Mouse (Mus musculus) ES-Bruce4 (cell line): ENCODE results near the gene Mylk. TPM values are rescaled to one million over a fixed set of nuclear protein-coding genes. Genes with fewer than 3 reads are reported as not detected.

Experiments
- H3K27ac ChIP-seq: 2 replicates; pipeline ENCODE4 v1.5.1; 2012; ENCODE audit warnings: low read length, inconsistent platforms; ENCODE audit not compliant: insufficient read depth
- H3K27me3 ChIP-seq: 2 replicates; pipeline ENCODE4 v1.6.1; 2012; ENCODE audit warnings: mild to moderate bottlenecking, low read length, inconsistent platforms; ENCODE audit not compliant: control insufficient read depth, poor library complexity, insufficient read depth, severe bottlenecking
- H3K36me3 ChIP-seq: 2 replicates; pipeline ENCODE4 v1.6.1; 2012; ENCODE audit warnings: inconsistent platforms, mild to moderate bottlenecking, low read length, moderate library complexity; ENCODE audit not compliant: control insufficient read depth, poor library complexity, insufficient read depth, severe bottlenecking
- H3K4me1 ChIP-seq: one replicate; pipeline ENCODE4 v1.8.1; 2011; ENCODE audit warnings: low read length; ENCODE audit not compliant: control insufficient read depth, insufficient read depth
- H3K4me3 ChIP-seq: 2 replicates; pipeline ENCODE4 v1.5.1; 2011; ENCODE audit warnings: low read depth, mild to moderate bottlenecking, low read length
- H3K9ac ChIP-seq: 2 replicates; pipeline ENCODE4 v1.6.1; 2012; ENCODE audit warnings: low read depth, mild to moderate bottlenecking, inconsistent platforms; ENCODE audit not compliant: poor library complexity, severe bottlenecking
- H3K9me3 ChIP-seq: replicated peaks from 2 replicates; pipeline ENCODE4 v1.6.1; 2012; ENCODE audit warnings: mild to moderate bottlenecking, low read length, inconsistent platforms; ENCODE audit not compliant: control insufficient read depth, poor library complexity, insufficient read depth, severe bottlenecking
- CTCF ChIP-seq: IDR thresholded peaks from one replicate; pipeline ENCODE4 v1.8.1; 2011; ENCODE audit warnings: low read depth, low read length
- EP300 ChIP-seq: IDR thresholded peaks from 2 replicates; pipeline ENCODE4 v1.6.1; 2011; ENCODE audit warnings: low read depth, low read length; ENCODE audit not compliant: insufficient read depth
- POLR2A ChIP-seq: IDR thresholded peaks from one replicate; pipeline ENCODE4 v1.8.1; 2011; ENCODE audit warnings: low read length; ENCODE audit not compliant: insufficient read depth
- polyA plus RNA-seq: library from polyadenylated mRNA; stranded (reverse); fragments of >200 nt; gene quantifications from 2 replicates; pipeline ENCODE4 v1.2.4, GENCODE M21; 2011; ENCODE audit warnings: low read depth; ENCODE audit not compliant: missing spikeins, insufficient read depth, insufficient read length

Gene Mylk
- polyA plus RNA-seq, 1 experiment: 1.4 TPM

GRCm38 (mm10) chr16:34861744-34862365 lies 116.8 kb downstream of the Mylk start:
- Histone ChIP-seq H3K4me1 (no peaks in the 10 kb centered on the region), H3K4me3 (no peak overlapping the region), H3K9me3 (no peaks in the 10 kb centered on the region), H3K27me3 (no peaks in the 10 kb centered on the region), H3K27ac (no peak overlapping the region), H3K9ac (no peak overlapping the region), H3K36me3 (no peaks in the 10 kb centered on the region)
- TF ChIP-seq POLR2A (no peak), EP300 (no peak), CTCF (no peak)

- no peak for TF ChIP-seq EP300
- TF ChIP-seq POLR2A: no peak
- no peak for TF ChIP-seq CTCF
- H3K27me3 ChIP-seq: no peaks in the 10 kb centered on the region
- no peak overlapping the region for H3K4me3 ChIP-seq
- no peaks in the 10 kb centered on the region for H3K36me3 ChIP-seq
- no peaks in the 10 kb centered on the region for H3K4me1 ChIP-seq
- no peaks in the 10 kb centered on the region for H3K9me3 ChIP-seq
- H3K27ac ChIP-seq: no peak overlapping the region
- no peak overlapping the region for H3K9ac ChIP-seq
Measured at GRCm38 (mm10) chr16:34865373-34865772, 120.4 kb downstream of the Mylk start.

GRCm38 (mm10) chr16:34867217-34867616 lies 122.2 kb downstream of the Mylk start:
- TF ChIP-seq CTCF (no peak), POLR2A (no peak), EP300 (no peak)
- Histone ChIP-seq H3K27me3 (no peaks in the 10 kb centered on the region), H3K4me3 (no peak overlapping the region), H3K9me3 (no peaks in the 10 kb centered on the region), H3K36me3 (no peaks in the 10 kb centered on the region), H3K27ac (no peak overlapping the region), H3K9ac (no peak overlapping the region), H3K4me1 (no peaks in the 10 kb centered on the region)

GRCm38 (mm10) chr16:34880031-34880778 lies 135.2 kb downstream of the Mylk start:
- Histone ChIP-seq H3K9me3 (no peaks in the 10 kb centered on the region), H3K27me3 (no peaks in the 10 kb centered on the region), H3K9ac (no peak overlapping the region), H3K4me3 (no peak overlapping the region), H3K27ac (no peak overlapping the region), H3K36me3 (no peaks in the 10 kb centered on the region), H3K4me1 (no peaks in the 10 kb centered on the region)
- TF ChIP-seq EP300 (no peak), CTCF (no peak), POLR2A (no peak)

- Histone ChIP-seq H3K27me3 (no peaks in the 10 kb centered on the region), H3K4me1 (no peaks in the 10 kb centered on the region), H3K36me3 (no peaks in the 10 kb centered on the region), H3K9me3 (no peaks in the 10 kb centered on the region), H3K9ac (no peak overlapping the region), H3K4me3 (no peak overlapping the region), H3K27ac (no peak overlapping the region)
- TF ChIP-seq EP300 (no peak), POLR2A (no peak), CTCF (no peak)
Measured at GRCm38 (mm10) chr16:34880815-34881214, 135.8 kb downstream of the Mylk start.

GRCm38 (mm10) chr16:34887037-34887436 lies 142.0 kb downstream of the Mylk start:
- Histone ChIP-seq H3K4me1 (no peaks in the 10 kb centered on the region), H3K9ac (no peak overlapping the region), H3K9me3 (no peaks in the 10 kb centered on the region), H3K27me3 (no peaks in the 10 kb centered on the region), H3K4me3 (no peak overlapping the region), H3K27ac (no peak overlapping the region), H3K36me3 (no peaks in the 10 kb centered on the region)
- TF ChIP-seq EP300 (no peak), CTCF (no peak), POLR2A (no peak)
